Mouse (Mus musculus): Measurements from ENCODE around the gene Asb8.

Gene Asb8

GRCm38 (mm10) chr15:98119363-98119762, 46.1 kb downstream of the Asb8 start:
- DNase-seq (ENCODE audit: extremely low read depth, low read depth), result no peak

GRCm38 (mm10) chr15:98116287-98116686, 49.1 kb downstream of the Asb8 start:
- peak; percentile 77 for DNase-seq (ENCODE audit: extremely low read depth, low read depth)

GRCm38 (mm10) chr15:98115779-98116163, 49.7 kb downstream of the Asb8 start:
- no peak for DNase-seq (ENCODE audit: extremely low read depth, low read depth)

GRCm38 (mm10) chr15:98114852-98115778, 50.3 kb downstream of the Asb8 start:
- no peak for DNase-seq (ENCODE audit: extremely low read depth, low read depth)

GRCm38 (mm10) chr15:98114098-98114851, 51.1 kb downstream of the Asb8 start:
- no peak for DNase-seq (ENCODE audit: extremely low read depth, low read depth)

GRCm38 (mm10) chr15:98111791-98112190, 53.6 kb downstream of the Asb8 start:
- DNase-seq (ENCODE audit: extremely low read depth, low read depth), result peak; percentile 72

GRCm38 (mm10) chr15:98108297-98109152, 56.9 kb downstream of the Asb8 start:
- DNase-seq (ENCODE audit: extremely low read depth, low read depth), result peak; percentile 96

GRCm38 (mm10) chr15:98107703-98108296, 57.6 kb downstream of the Asb8 start:
- DNase-seq (ENCODE audit: extremely low read depth, low read depth), result no peak

GRCm38 (mm10) chr15:98107230-98107629, 58.2 kb downstream of the Asb8 start:
- DNase-seq (ENCODE audit: extremely low read depth, low read depth), result no peak

- DNase-seq (ENCODE audit: extremely low read depth, low read depth), result no peak
Observed at GRCm38 (mm10) chr15:98106506-98106905, 58.9 kb downstream of the Asb8 start.

- no peak for DNase-seq (ENCODE audit: extremely low read depth, low read depth)
Observed at GRCm38 (mm10) chr15:98102401-98102800, 63.0 kb downstream of the Asb8 start.

- no peak for DNase-seq (ENCODE audit: extremely low read depth, low read depth)
Observed at GRCm38 (mm10) chr15:98098519-98098918, 66.9 kb downstream of the Asb8 start.

- no peak for DNase-seq (ENCODE audit: extremely low read depth, low read depth)
Observed at GRCm38 (mm10) chr15:98096957-98097356, 68.5 kb downstream of the Asb8 start.

GRCm38 (mm10) chr15:98094905-98095304, 70.5 kb downstream of the Asb8 start:
- DNase-seq (ENCODE audit: extremely low read depth, low read depth), result no peak

- peak; percentile 91 for DNase-seq (ENCODE audit: extremely low read depth, low read depth)
Observed at GRCm38 (mm10) chr15:98093121-98094011, 72.1 kb downstream of the Asb8 start, which contains the start of gene Senp1. Gene Senp1 (minus strand): TSS chr15:98093744.

GRCm38 (mm10) chr15:98092372-98093120, 72.9 kb downstream of the Asb8 start, which contains the start of gene Pfkm:
Gene Pfkm (plus strand): TSS chr15:98092589.
- peak; percentile 58 for DNase-seq (ENCODE audit: extremely low read depth, low read depth)

GRCm38 (mm10) chr15:98091841-98092240, 73.6 kb downstream of the Asb8 start:
- DNase-seq (ENCODE audit: extremely low read depth, low read depth), result no peak

- peak; percentile 45 for DNase-seq (ENCODE audit: extremely low read depth, low read depth)
Observed at GRCm38 (mm10) chr15:98089421-98090183, 75.8 kb downstream of the Asb8 start.
